Mouse (Mus musculus) fibroblast of lung, adult 2 months (primary cell): ENCODE measurements around the gene AA792892.
"Not testable (repeated sequence)": the region's sequence is repeated elsewhere in the genome, so short reads cannot be mapped to it uniquely, and the experiment has no call there.

Source experiments
- DNase-seq: peaks from one replicate; pipeline ENCODE4 v3.0.0-alpha.2; 2011; ENCODE audit warnings: low read depth

The AA792892 gene

DNA sequence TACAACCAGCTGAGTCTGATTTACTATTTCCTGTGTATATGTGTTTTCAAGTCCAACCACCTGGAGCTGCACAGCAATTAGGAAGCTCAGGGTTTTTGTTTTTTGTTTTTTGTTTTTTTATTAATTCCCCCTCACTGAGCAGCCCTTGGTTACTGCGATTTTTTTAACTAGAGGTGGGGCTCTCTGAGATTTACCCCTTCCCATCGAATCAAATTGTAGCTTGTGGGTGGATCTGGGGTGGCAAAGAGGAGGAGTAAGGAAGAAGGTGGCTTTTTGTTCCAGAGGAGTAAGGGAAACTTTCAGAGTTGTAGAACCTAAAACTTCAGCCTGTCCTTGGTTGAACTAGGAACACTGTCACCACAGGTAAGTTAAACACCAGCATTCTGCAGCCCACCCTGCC is at the start of gene AA792892:
AA792892 (plus strand) TSS at position 301 of the 400 bp plus-strand sequence.
- DNase-seq = not testable (repeated sequence)

DNA sequence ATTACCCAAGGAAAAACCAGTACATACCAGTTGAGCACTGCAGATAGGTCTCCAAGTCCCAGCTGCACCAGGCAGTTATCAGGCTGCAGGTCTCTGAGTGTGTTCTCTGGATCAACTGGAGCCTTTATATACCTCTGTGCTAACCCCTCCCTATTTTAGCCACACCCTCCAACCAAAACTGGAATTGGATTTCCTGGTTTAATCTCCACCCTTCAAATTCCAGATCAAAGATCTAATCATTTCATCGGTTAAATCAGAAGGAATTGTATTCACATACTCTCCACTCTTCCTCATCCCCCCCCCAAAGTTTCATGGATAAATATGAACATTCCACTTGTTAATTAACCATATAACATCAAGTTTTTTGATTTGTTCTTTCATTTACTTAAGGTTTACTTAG is 32.9 kb upstream of the AA792892 start, which contains the start of gene A430089I19Rik:
A430089I19Rik (minus strand) TSS at position 101 of the 400 bp plus-strand sequence.
- not testable (repeated sequence) for DNase-seq

DNA sequence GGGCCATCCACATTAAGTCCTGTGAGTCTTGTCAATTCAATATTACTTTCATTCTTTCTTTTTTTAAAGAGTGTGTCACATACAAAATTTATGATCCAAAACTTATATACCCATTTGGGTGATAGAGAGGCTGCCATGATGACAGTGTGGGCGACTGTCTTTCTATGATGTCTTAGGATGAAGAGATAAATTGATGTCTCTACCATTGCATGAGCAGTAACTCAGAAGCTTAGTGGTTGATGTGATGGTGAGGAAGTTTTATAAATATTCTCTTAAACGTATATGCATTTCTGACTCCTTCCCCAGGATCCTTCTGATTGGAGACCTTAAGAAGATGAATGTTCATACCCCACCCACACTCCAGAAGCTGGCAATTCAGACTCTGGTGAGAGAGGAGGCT is 25.4 kb upstream of the AA792892 start, which contains the start of gene Gm6502:
Gm6502 (plus strand) TSS at position 301 of the 400 bp plus-strand sequence.
- not testable (repeated sequence) for DNase-seq
